Mouse (Mus musculus) small intestine, adult 2 months (tissue): ENCODE results near the gene Smyd3.

Source experiments
- CTCF ChIP-seq: fragments of 200-500 bp; IDR thresholded peaks from 2 replicates; pipeline ENCODE4 v1.5.1; 2012; ENCODE audit warnings: low read depth, mild to moderate bottlenecking, control low read depth, inconsistent platforms, low read length, moderate library complexity, mixed read lengths; ENCODE audit not compliant: insufficient replicate concordance, insufficient read length; ENCODE audit errors: extremely low read depth
- POLR2A ChIP-seq: fragments of 200-500 bp; IDR thresholded peaks from 2 replicates; pipeline ENCODE4 v1.6.1; 2012; ENCODE audit warnings: low read depth, mild to moderate bottlenecking, control low read depth, inconsistent platforms, low read length, moderate library complexity

- no peak for TF ChIP-seq CTCF
- TF ChIP-seq POLR2A, result no peak
Measured at GRCm38 (mm10) chr1:179143154-179143832, 374.5 kb downstream of the Smyd3 start.
